Mouse (Mus musculus): ENCODE data around the gene Nrbp1. TPM values are rescaled to one million over a fixed set of nuclear protein-coding genes. Genes with fewer than 3 reads are reported as not detected.

The Nrbp1 gene
- polyA plus RNA-seq, 1 experiment from 2014 or later, result 157 TPM

DNA sequence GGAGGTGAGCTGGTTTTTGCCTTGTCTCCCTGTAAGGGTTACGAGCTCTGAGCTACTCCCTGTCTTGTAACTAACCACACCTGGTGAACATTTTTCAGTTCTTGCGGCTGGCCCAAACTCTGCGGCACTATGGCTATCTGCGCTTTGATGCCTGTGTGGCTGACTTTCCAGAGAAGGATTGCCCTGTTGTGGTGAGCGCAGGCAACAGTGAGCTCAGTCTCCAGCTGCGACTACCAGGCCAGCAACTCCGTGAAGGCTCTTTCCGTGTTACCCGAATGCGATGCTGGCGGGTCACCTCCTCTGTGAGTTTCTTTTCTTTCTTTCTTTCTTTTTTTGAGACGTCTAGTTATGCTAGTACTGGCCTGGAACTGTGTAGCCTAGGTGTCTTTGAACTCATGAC is 43.6 kb upstream of the Nrbp1 start:
- no peaks in the 10 kb centered on the region for H3K27me3 ChIP-seq (ENCODE audit: control insufficient read depth, insufficient read depth, low read length)
- H3K27ac ChIP-seq (ENCODE audit: low read depth, low read length), result no peak overlapping the region
- H3K9me3 ChIP-seq (ENCODE audit: control insufficient read depth, low read length), result peaks cover 5% of the 10 kb centered on the region
- ATAC-seq (ENCODE audit: low read depth), result no peak
- H3K4me1 ChIP-seq (ENCODE audit: control insufficient read depth, insufficient read depth, low read length), result peaks cover 23% of the 10 kb centered on the region
- 95% methylated on average over 12 of the region's 12 CpGs for WGBS
- no peak overlapping the region for H3K4me3 ChIP-seq (ENCODE audit: low read depth, low read length)
- H3K4me2 ChIP-seq (ENCODE audit: low read depth, low read length), result no peak overlapping the region
- peaks cover 57% of the 10 kb centered on the region for H3K36me3 ChIP-seq (ENCODE audit: control insufficient read depth, insufficient read depth, low read length)
- H3K9ac ChIP-seq (replicated peaks; ENCODE audit: low read depth, low read length), result no peak overlapping the region

DNA sequence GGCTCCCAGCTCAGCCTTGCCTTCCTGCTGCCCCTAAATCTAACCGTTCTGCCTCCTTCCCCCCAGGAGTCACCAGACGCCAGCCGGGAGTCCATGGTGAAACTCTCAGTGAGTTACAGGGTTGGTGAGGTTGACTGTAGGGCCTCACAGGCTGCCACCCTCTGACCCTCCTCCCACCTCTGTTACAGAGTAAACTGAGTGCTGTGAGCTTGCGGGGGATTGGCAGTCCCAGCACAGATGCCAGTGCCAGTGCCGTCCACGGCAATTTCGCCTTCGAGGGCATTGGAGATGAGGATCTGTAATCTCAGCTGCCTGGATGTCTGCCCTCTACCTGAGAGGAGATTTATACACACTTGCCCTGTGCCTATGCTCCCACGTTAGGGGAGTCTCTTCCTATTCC is 42.5 kb upstream of the Nrbp1 start:
- no peak overlapping the region for H3K27ac ChIP-seq (ENCODE audit: low read depth, low read length)
- H3K4me1 ChIP-seq (ENCODE audit: control insufficient read depth, insufficient read depth, low read length), result peaks cover 27% of the 10 kb centered on the region; the same call in 1 of the 2 replicates
- H3K27me3 ChIP-seq (ENCODE audit: control insufficient read depth, insufficient read depth, low read length), result no peaks in the 10 kb centered on the region
- no peak overlapping the region for H3K4me3 ChIP-seq (ENCODE audit: low read depth, low read length)
- peaks cover 5% of the 10 kb centered on the region for H3K9me3 ChIP-seq (ENCODE audit: control insufficient read depth, low read length)
- 85% methylated on average over 9 of the region's 9 CpGs for WGBS
- no peak for ATAC-seq (ENCODE audit: low read depth)
- H3K9ac ChIP-seq (replicated peaks; ENCODE audit: low read depth, low read length), result no peak overlapping the region
- H3K36me3 ChIP-seq (ENCODE audit: control insufficient read depth, insufficient read depth, low read length), result peaks cover 66% of the 10 kb centered on the region
- H3K4me2 ChIP-seq (ENCODE audit: low read depth, low read length), result no peak overlapping the region

DNA sequence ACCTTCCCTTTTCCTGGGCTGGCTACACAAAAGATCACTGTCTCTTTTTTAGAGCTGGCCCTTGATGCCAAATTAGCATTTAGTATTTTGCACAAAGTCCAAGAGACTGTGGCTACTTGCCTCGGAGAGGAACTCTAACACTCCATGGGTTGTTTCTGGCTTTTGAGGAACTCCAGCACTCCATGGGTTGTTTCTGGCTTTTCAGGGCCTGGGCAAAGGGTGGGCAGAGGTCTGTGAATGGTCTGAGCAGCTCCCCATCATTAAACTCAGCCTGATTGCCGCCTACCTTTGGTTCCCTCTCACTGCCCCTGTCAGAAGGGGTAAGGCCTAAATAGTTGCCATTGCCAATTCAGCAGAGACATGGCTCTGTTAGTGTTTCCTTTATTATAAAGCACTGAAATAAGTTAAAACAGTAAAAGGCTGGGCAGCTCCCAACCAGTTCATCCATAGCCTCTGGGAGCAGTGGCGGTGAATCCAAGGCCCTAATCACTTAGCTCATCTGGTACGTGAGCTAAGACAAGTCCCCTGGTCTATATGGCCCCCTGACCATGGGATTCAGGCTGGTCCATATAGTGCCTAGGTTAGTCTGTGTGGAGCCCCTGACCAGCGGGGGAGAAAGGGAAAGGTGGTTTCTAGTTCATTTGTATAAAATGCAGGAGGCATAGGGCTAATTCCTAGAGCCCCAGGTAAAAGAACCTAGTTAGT is 41.9 kb upstream of the Nrbp1 start:
- Histone ChIP-seq H3K27me3 (ENCODE audit: control insufficient read depth, insufficient read depth, low read length) (no peaks in the 10 kb centered on the region), H3K9ac (replicated peaks; ENCODE audit: low read depth, low read length) (no peak overlapping the region), H3K4me1 (ENCODE audit: control insufficient read depth, insufficient read depth, low read length) (peaks cover 26% of the 10 kb centered on the region; the same call in 1 of the 2 replicates), H3K36me3 (ENCODE audit: control insufficient read depth, insufficient read depth, low read length) (peaks cover 69% of the 10 kb centered on the region), H3K27ac (ENCODE audit: low read depth, low read length) (no peak overlapping the region), H3K9me3 (ENCODE audit: control insufficient read depth, low read length) (peaks cover 5% of the 10 kb centered on the region), H3K4me2 (ENCODE audit: low read depth, low read length) (no peak overlapping the region), H3K4me3 (ENCODE audit: low read depth, low read length) (no peak overlapping the region)
- ATAC-seq (ENCODE audit: low read depth), result no peak
- 87% methylated on average over 5 of the region's 5 CpGs for WGBS

- WGBS, result 92% methylated on average over 19 of the region's 19 CpGs
- no peak for ATAC-seq (ENCODE audit: low read depth)
- H3K9ac ChIP-seq (replicated peaks; ENCODE audit: low read depth, low read length), result no peak overlapping the region
- H3K9me3 ChIP-seq (ENCODE audit: control insufficient read depth, low read length), result peaks cover 5% of the 10 kb centered on the region
- no peaks in the 10 kb centered on the region for H3K27me3 ChIP-seq (ENCODE audit: control insufficient read depth, insufficient read depth, low read length)
- no peak overlapping the region for H3K4me2 ChIP-seq (ENCODE audit: low read depth, low read length)
- H3K4me3 ChIP-seq (ENCODE audit: low read depth, low read length), result no peak overlapping the region
- H3K4me1 ChIP-seq (ENCODE audit: control insufficient read depth, insufficient read depth, low read length), result peaks cover 20% of the 10 kb centered on the region; the same call in 1 of the 2 replicates
- H3K27ac ChIP-seq (ENCODE audit: low read depth, low read length), result no peak overlapping the region
- H3K36me3 ChIP-seq (ENCODE audit: control insufficient read depth, insufficient read depth, low read length), result peaks cover 72% of the 10 kb centered on the region
These were observed 41.3 kb upstream of the Nrbp1 start for GRCm38 (mm10) chr5:31199321-31199892.

DNA sequence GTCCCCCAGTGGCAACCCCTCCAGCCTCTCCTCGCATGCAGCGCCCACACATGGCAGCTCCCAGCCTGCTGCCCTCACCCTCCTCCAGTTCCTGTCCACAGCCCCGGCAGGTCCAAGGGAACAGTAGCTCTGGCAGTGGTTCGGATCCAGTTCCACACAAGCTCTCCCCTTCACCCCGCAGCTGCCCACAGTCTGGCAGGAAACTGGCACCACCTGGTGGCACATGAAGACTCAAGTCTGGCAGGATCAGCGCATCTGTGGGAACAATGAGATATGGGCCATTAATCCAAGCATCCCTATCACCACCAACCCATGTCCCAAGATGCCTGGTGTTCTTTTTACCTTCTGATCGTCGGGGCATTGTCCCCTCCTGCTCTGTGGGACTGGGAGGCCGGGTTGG is 40.8 kb upstream of the Nrbp1 start:
- H3K4me3 ChIP-seq (ENCODE audit: low read depth, low read length), result peak overlapping the region; percentile 11; the same call in 1 of the 2 replicates
- no peak overlapping the region for H3K9ac ChIP-seq (replicated peaks; ENCODE audit: low read depth, low read length)
- H3K27ac ChIP-seq (ENCODE audit: low read depth, low read length), result 0 out of 2 replicates have a peak overlapping the region, but pooled peaks have one; percentile 28
- H3K4me1 ChIP-seq (ENCODE audit: control insufficient read depth, insufficient read depth, low read length), result peaks cover 18% of the 10 kb centered on the region; the same call in 1 of the 2 replicates
- H3K4me2 ChIP-seq (ENCODE audit: low read depth, low read length), result peak overlapping the region; percentile 84; the same call in 1 of the 2 replicates
- H3K9me3 ChIP-seq (ENCODE audit: control insufficient read depth, low read length), result peaks cover 5% of the 10 kb centered on the region
- 82% methylated on average over 9 of the region's 9 CpGs for WGBS
- H3K27me3 ChIP-seq (ENCODE audit: control insufficient read depth, insufficient read depth, low read length), result no peaks in the 10 kb centered on the region
- peaks cover 72% of the 10 kb centered on the region for H3K36me3 ChIP-seq (ENCODE audit: control insufficient read depth, insufficient read depth, low read length)
- no peak for ATAC-seq (ENCODE audit: low read depth)

- Histone ChIP-seq H3K9me3 (ENCODE audit: control insufficient read depth, low read length) (peaks cover 5% of the 10 kb centered on the region), H3K27ac (ENCODE audit: low read depth, low read length) (0 out of 2 replicates have a peak overlapping the region, but pooled peaks have one; percentile 28), H3K36me3 (ENCODE audit: control insufficient read depth, insufficient read depth, low read length) (peaks cover 67% of the 10 kb centered on the region), H3K4me2 (ENCODE audit: low read depth, low read length) (peak overlapping the region; percentile 84), H3K4me3 (ENCODE audit: low read depth, low read length) (peak overlapping the region; percentile 11; the same call in 1 of the 2 replicates), H3K9ac (replicated peaks; ENCODE audit: low read depth, low read length) (no peak overlapping the region), H3K27me3 (ENCODE audit: control insufficient read depth, insufficient read depth, low read length) (no peaks in the 10 kb centered on the region), H3K4me1 (ENCODE audit: control insufficient read depth, insufficient read depth, low read length) (peaks cover 18% of the 10 kb centered on the region; the same call in 1 of the 2 replicates)
- no peak for ATAC-seq (ENCODE audit: low read depth)
- 90% methylated on average over 27 of the region's 27 CpGs for WGBS
These were observed 40.3 kb upstream of the Nrbp1 start for GRCm38 (mm10) chr5:31200327-31200768.

DNA sequence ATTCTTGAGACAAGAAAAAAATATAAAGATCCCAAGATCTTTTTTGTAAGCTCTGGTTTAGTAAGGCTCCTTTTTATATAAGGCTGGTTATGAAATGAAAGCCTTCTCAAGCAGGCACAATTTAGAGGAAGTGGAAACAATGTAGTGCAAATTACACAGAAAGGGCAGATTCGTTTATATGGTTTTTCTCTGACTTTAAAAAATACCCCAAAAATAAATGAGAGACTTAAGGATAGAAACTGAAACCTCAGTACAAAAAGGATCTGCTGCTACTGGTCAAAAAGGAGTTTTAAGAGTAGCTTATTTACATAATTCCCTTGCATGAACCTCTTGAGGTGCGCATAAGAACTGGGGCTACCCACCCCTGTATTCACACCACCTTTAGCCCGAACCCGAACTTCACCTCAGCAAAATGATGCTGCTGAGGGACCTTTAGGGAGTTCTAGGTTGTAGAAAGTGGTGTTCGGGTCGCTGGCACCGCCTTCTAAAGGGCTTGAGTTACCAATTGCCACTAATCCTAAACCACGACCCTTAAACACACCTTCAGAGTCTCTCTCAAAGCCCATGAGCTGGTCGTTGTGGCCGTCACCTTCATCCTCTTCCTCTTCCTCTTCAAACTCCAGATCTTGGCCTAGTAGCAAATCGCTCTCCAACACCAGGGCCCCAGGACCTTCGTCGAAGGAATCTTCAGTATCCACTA is 39.5 kb upstream of the Nrbp1 start:
- Histone ChIP-seq H3K27ac (ENCODE audit: low read depth, low read length) (peak overlapping the region; percentile 84; the same call in 1 of the 2 replicates), H3K4me2 (ENCODE audit: low read depth, low read length) (peak overlapping the region; percentile 84), H3K9me3 (ENCODE audit: control insufficient read depth, low read length) (peaks cover 5% of the 10 kb centered on the region), H3K4me3 (ENCODE audit: low read depth, low read length) (peak overlapping the region; percentile 80), H3K27me3 (ENCODE audit: control insufficient read depth, insufficient read depth, low read length) (no peaks in the 10 kb centered on the region), H3K4me1 (ENCODE audit: control insufficient read depth, insufficient read depth, low read length) (peaks cover 18% of the 10 kb centered on the region; the same call in 1 of the 2 replicates), H3K36me3 (ENCODE audit: control insufficient read depth, insufficient read depth, low read length) (peaks cover 65% of the 10 kb centered on the region), H3K9ac (replicated peaks; ENCODE audit: low read depth, low read length) (peak overlapping the region; percentile 84)
- no peak for ATAC-seq (ENCODE audit: low read depth)
- 22% methylated on average over 13 of the region's 13 CpGs for WGBS

DNA sequence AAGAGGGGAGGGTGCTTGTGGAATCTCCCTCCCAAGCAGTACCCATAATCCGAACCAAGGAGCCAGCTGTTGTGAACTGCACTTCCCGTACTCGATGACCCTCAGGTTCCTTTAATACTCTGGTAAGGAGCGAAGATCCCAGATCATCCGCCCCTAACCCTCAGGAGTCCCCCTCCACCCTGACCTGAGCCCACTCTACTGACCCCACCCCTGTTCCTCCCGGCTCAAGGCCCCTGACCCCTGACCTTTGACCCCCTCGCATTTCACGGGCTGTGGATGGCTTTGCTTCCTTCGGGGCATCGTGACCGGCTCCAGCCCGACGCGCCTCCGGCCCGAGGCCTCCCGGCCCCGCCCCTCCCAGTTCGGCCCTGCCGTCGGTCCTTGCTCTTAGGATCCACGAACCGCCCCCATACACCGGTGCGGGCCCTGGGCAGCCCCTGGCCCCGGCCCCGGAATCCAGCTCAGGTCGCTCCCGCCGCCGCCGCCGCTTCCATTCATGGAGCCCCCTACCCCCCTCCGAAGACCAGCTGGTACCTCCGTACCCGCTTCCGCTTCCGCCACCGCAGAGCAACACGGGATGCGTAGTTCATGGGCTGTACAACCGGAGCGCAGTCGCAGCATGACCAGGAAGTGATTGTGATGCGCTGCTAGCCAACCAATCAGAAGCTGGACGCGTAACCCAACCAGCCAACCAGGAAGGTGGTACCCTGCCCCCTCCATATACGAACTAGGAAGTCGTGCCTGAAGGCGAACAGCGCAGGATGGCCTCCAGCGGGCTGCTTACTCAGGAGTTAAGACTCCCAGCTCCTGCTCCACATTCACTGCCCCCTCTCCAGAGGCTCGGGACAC is 38.7 kb upstream of the Nrbp1 start, which contains the start of gene Zfp513:
Gene Zfp513 (minus strand): TSS at position 562 of the 849 bp plus-strand sequence.
- H3K36me3 ChIP-seq (ENCODE audit: control insufficient read depth, insufficient read depth, low read length), result peaks cover 61% of the 10 kb centered on the region
- WGBS, result under 1% methylated on average over 52 of the region's 53 CpGs
- H3K4me3 ChIP-seq (ENCODE audit: low read depth, low read length), result peak within 1 kb of the TSS; percentile 80
- H3K4me1 ChIP-seq (ENCODE audit: control insufficient read depth, insufficient read depth, low read length), result peaks cover 18% of the 10 kb centered on the region; the same call in 1 of the 2 replicates
- peak within 1 kb of the TSS; percentile 84 for H3K9ac ChIP-seq (replicated peaks; ENCODE audit: low read depth, low read length)
- H3K27me3 ChIP-seq (ENCODE audit: control insufficient read depth, insufficient read depth, low read length), result no peaks in the 10 kb centered on the region
- peak within 1 kb of the TSS; percentile 84 for H3K27ac ChIP-seq (ENCODE audit: low read depth, low read length)
- peak; percentile 97 for ATAC-seq (ENCODE audit: low read depth)
- H3K4me2 ChIP-seq (ENCODE audit: low read depth, low read length), result peak within 1 kb of the TSS; percentile 84
- peaks cover 5% of the 10 kb centered on the region for H3K9me3 ChIP-seq (ENCODE audit: control insufficient read depth, low read length)

Data from neural tube, embryonic 14.5 days (tissue).